Mouse (Mus musculus): ENCODE measurements at regions not wholly inside any gene's neighbourhood (a gene's known extent, or its start where the extent isn't known, plus 50 kb on each side); places are given as distances from the start of the nearest gene placed in this dataset.
A peak's percentile ranks its signal among the peaks of the same experiment; 100 is the strongest.

DNA sequence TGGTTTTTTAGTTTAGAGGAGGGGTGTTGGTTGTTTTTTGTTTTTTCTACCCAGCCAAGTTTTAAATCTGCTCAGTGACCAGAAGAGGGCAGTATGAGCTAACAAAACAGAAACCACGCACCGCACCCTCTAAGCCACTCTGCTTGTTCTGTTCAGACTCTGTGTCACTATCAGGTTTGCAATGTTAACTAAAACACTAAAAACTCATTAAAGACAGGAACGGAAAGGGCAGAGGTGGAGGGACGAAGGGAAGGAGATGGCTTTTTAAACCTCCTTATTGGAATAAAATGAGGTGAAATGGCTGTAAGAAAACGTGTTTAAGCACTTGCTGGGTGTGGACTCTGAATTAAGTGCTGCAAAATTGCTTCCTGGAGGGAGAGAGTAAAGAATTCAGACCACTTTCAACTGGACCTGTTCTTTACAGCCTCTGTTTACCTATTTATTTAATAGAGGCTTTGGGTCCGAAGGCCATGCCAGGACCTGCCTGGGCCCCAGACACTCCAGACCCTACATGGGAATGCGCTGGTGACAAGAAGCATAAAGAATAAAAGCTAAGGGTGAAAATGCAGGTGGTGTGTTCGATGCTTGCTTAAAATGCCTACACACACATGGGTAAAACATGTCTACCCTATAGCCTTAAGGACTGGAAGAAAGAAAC lies 116.1 kb upstream of the Olig3 start:
- no peaks in the 10 kb centered on the region for H3K27me3 ChIP-seq
- POLR2A ChIA-PET: no interaction called here
- in situ Hi-C loops (cut with MboI; ENCODE audit: low pct_unique_long_range_greater_than_20kb): loop anchor here (5.0 to 10.0 kb wide), 3 partner anchors 355 to 652 kb away; partner anchors contain the start of gene Ifngr1
- DNase-seq (ENCODE audit: low read depth, low spot score) (peak; percentile 15), ATAC-seq (no peak)
- CTCF ChIA-PET: interaction anchor here (1.2 to 1.8 kb wide), 2 partner anchors 279 to 600 kb away, joined by 3 to 4 read pairs; no protein-coding TSS in a partner anchor
- peak; percentile 70 for TF ChIP-seq CTCF (IDR thresholded peaks at IDR 0.05)

DNA sequence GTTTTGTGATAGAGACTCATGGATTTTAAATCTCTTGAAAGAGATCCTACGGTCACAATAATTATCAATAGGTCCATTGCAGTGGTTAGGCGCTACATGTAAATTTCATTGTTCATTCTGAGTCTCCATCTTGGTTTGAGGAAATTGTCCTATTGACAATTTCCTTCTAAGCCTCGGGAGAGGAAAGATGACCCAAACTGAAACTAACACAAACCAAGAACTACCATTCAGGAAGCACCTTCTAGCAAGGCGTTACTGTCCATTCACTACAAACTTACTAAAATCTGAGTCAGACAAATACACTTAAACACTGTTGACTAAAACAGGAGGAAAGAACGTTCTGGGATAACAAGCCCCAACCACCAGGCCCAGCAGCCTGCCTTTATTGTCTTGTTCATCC lies 140.1 kb upstream of the Olig3 start:
- ATAC-seq: no peak
- ChIA-PET POLR2A (interaction anchor here (0.6 kb wide), 1 partner anchor 412 kb away, joined by 4 read pairs; no protein-coding TSS in a partner anchor), CTCF (no interaction called here)
- no peak for DNase-seq (ENCODE audit: low read depth, low spot score)
- no peaks in the 10 kb centered on the region for H3K27me3 ChIP-seq
- in situ Hi-C loops (cut with MboI; ENCODE audit: low pct_unique_long_range_greater_than_20kb): no loop called here
- no peak for TF ChIP-seq CTCF (IDR thresholded peaks at IDR 0.05)

DNA sequence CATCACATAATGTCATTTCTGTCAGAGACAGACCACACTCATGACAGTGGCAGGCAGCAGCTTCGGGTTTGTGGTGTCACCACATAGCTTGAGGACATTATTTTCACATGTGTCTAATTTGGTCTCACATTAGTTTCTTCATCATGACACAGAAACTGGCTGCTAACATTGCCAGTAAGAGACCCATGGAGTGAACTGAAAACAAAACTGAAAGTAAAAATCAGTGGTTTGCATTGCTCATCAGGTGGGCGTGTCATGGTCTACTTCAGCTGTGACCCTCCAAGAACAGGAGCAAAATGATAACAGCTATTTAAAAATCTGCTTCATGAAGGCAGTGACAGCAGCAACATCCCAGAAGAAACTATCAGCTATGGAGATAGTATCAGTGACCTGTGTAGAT lies 146.6 kb upstream of the Olig3 start:
- POLR2A ChIA-PET: no interaction called here
- in situ Hi-C loops (cut with MboI; ENCODE audit: low pct_unique_long_range_greater_than_20kb): no loop called here
- TF ChIP-seq CTCF (IDR thresholded peaks at IDR 0.05): no peak
- no peak for DNase-seq (ENCODE audit: low read depth, low spot score)
- no peaks in the 10 kb centered on the region for H3K27me3 ChIP-seq
- no peak for ATAC-seq
- CTCF ChIA-PET: interaction anchor here (1.8 kb wide), 1 partner anchor 25 kb away, joined by 5 read pairs; no protein-coding TSS in a partner anchor

DNA sequence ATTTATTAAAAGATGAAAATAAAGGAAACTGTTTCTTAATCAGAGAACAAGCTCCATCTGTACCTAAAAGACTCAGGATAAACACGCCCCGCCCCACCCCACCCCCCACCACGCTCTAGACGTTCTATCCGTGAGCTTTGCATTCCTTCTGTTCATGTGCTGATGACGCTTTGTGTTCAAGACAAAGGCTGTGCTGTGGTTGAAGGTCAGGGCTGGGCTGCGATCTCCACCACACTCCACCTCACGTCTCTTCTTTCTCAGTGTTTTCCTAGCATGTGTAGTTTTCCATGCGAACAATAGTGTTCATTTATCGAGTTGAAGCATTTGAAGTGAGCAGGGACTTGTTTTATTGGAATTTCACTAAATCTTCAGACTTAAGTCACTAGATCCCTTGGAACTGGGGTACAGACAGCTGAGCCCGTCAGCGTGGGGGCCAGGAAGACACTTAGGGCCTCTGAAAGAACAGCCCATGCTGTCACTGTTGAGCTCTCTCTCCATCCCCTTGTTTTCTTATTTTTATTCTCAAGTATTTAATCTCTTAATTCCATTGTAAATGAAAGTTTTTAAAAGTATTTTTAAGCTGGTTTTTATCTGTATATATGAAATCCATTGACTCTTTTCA lies 148.1 kb upstream of the Olig3 start:
- H3K27me3 ChIP-seq: no peaks in the 10 kb centered on the region
- no peak for TF ChIP-seq CTCF (IDR thresholded peaks at IDR 0.05)
- POLR2A ChIA-PET: no interaction called here
- CTCF ChIA-PET: interaction anchor here (1.0 to 1.8 kb wide), 2 partner anchors 11 to 26 kb away, joined by 3 to 5 read pairs; no protein-coding TSS in a partner anchor
- in situ Hi-C loops (cut with MboI; ENCODE audit: low pct_unique_long_range_greater_than_20kb): no loop called here
- ATAC-seq: no peak
- no peak for DNase-seq (ENCODE audit: low read depth, low spot score)

- ChIA-PET CTCF (no interaction called here), POLR2A (no interaction called here)
- DNase-seq (ENCODE audit: low read depth, low spot score) (no peak), ATAC-seq (no peak)
- in situ Hi-C loops (cut with MboI; ENCODE audit: low pct_unique_long_range_greater_than_20kb): no loop called here
- H3K27me3 ChIP-seq: no peaks in the 10 kb centered on the region
- no peak for TF ChIP-seq CTCF (IDR thresholded peaks at IDR 0.05)
Observed at GRCm38 (mm10) chr10:19207505-19207904, 148.8 kb upstream of the Olig3 start.

GRCm38 (mm10) chr10:19200311-19200710 lies 156.0 kb upstream of the Olig3 start:
- ChIA-PET CTCF (interaction anchor here (1.1 to 2.1 kb wide), 2 partner anchors 14 to 182 kb away, joined by 4 to 8 read pairs; no protein-coding TSS in a partner anchor), POLR2A (no interaction called here)
- DNase-seq (ENCODE audit: low read depth, low spot score) (no peak), ATAC-seq (no peak)
- H3K27me3 ChIP-seq: no peaks in the 10 kb centered on the region
- in situ Hi-C loops (cut with MboI; ENCODE audit: low pct_unique_long_range_greater_than_20kb): no loop called here
- TF ChIP-seq CTCF (IDR thresholded peaks at IDR 0.05): no peak

DNA sequence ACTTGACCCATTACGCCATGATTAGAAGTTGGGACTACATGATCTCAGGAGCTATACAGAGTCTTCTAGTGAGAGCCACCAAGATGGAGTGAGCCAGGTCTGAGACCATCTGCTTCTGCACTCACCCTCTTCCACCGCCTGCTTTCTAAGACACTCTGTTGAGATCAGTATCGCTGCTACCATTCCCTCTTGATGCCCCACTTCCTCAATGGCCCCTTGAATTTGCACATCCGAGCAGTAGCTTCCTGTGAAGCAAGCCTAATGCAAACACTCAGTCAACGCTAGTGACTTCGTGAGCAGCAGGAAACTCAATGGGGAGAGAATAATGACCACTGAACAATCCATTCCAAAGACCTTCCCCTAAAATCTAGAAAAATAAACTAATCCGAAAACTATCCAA lies 160.7 kb upstream of the Olig3 start:
- DNase-seq (ENCODE audit: low read depth, low spot score): no peak
- H3K27me3 ChIP-seq: no peaks in the 10 kb centered on the region
- no peak for ATAC-seq
- ChIA-PET CTCF (no interaction called here), POLR2A (no interaction called here)
- TF ChIP-seq CTCF (IDR thresholded peaks at IDR 0.05): no peak
- in situ Hi-C loops (cut with MboI; ENCODE audit: low pct_unique_long_range_greater_than_20kb): no loop called here

DNA sequence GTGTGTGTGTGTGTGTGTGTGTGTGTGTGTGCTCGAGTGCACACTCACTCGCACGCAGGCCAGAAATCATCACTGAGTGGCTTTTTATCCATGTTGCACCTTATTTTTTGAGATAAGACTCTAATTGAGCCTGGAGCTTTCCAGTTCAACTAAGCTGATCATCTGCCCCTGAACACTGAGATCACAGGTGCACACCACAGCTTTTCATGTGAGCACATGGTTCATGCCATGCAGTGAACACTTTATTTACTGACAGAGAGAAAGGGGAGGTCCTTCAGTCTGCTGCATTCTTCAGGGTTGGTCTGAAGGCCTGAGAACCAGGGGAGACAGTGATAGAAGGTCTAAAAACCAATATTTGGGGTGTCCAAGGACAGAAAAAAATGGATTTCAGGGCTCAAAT lies 161.7 kb upstream of the Olig3 start:
- ATAC-seq (no peak), DNase-seq (ENCODE audit: low read depth, low spot score) (no peak)
- TF ChIP-seq CTCF (IDR thresholded peaks at IDR 0.05): no peak
- in situ Hi-C loops (cut with MboI; ENCODE audit: low pct_unique_long_range_greater_than_20kb): no loop called here
- POLR2A ChIA-PET: no interaction called here
- H3K27me3 ChIP-seq: no peaks in the 10 kb centered on the region
- CTCF ChIA-PET: interaction anchor here (1.1 kb wide), 1 partner anchor 9 kb away, joined by 3 read pairs; no protein-coding TSS in a partner anchor

DNA sequence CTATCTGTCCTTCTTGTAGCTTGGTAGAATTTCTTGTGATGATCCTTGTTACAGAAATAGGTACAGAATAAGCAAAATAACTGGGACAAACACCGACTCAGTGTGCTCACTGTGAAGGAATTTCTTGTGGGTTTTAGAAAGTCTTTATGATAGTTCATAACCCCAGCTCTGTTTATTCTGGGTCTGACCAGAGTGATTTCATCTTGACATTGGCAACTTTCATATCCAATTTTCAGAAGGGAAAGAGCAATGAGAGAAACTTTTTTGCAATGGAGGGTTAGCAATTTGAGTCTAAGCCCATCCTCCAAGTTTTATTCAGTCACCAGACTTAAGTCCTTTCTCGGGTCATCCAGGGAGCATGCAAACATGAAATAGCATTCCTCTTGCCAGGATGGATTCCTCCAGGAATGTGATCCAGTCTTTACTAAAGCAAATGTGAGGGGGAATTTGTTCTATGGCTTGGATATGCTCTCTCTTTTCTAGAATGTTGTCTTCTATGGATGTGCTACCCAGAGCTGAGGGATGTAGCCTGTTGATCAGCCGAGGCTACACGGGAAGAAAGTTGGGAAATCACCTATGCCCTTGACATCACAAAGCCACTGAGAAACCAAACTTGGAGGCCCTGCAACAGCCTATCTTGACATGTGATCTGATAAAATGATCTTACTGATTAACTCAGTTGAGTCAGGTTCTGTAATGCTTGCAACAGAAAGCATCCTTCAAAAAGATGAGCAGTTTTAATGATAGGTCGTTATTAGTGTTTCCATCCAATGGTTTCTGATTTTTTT lies 163.2 kb upstream of the Olig3 start:
- ChIA-PET POLR2A (interaction anchor here (0.8 kb wide), 1 partner anchor 482 kb away, joined by 6 read pairs; no protein-coding TSS in a partner anchor), CTCF (interaction anchor here (0.9 to 1.0 kb wide), 2 partner anchors 149 to 178 kb away, joined by 3 to 4 read pairs; partner anchors contain the start of gene Tnfaip3)
- DNase-seq (ENCODE audit: low read depth, low spot score): no peak
- no peak for TF ChIP-seq CTCF (IDR thresholded peaks at IDR 0.05)
- in situ Hi-C loops (cut with MboI; ENCODE audit: low pct_unique_long_range_greater_than_20kb): no loop called here
- ATAC-seq: peak; percentile 51
- no peaks in the 10 kb centered on the region for H3K27me3 ChIP-seq

DNA sequence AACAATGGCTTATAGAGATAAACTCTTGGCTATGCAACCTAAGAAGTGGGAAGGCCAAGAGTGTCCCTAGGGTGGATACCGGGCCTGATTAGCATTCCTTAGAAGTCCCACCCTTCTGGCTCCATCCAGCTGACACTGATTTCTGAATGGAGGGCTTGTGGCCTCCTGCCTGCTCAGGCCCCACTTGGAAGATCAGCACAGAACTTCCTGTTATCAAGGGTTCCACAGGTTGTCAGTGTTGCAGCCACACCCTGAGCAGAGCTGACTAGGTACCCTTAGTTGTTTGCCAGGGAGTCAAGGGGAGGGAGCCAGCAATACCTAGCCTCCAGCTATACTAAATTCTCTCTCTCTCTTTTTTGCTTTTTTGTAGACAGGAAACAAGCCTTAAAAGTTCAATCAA lies 164.1 kb upstream of the Olig3 start:
- TF ChIP-seq CTCF (IDR thresholded peaks at IDR 0.05): no peak
- in situ Hi-C loops (cut with MboI; ENCODE audit: low pct_unique_long_range_greater_than_20kb): no loop called here

More for the DNA sequence above, 164.1 kb upstream of the Olig3 start:
- ChIA-PET CTCF (interaction anchor here (1.0 kb wide), 1 partner anchor 148 kb away, joined by 4 read pairs; no protein-coding TSS in a partner anchor), POLR2A (no interaction called here)
- DNase-seq (ENCODE audit: low read depth, low spot score) (no peak), ATAC-seq (no peak)
- no peaks in the 10 kb centered on the region for H3K27me3 ChIP-seq

Data from Patski (cell line).